Mouse (Mus musculus): ENCODE results near the gene Spock2. TPM values are rescaled to one million over a fixed set of nuclear protein-coding genes. Genes with fewer than 3 reads are reported as not detected.
"Not testable (repeated sequence)": the region's sequence is repeated elsewhere in the genome, so short reads cannot be mapped to it uniquely, and the experiment has no call there.

The Spock2 gene
- polyA plus RNA-seq, 1 experiment, result 0.11 TPM

GRCm38 (mm10) chr10:60138680-60139079, 32.7 kb downstream of the Spock2 start:
- no peak overlapping the region for H3K27ac ChIP-seq (ENCODE audit: insufficient read depth, low read depth, low read length)
- no peak for TF ChIP-seq CTCF (IDR thresholded peaks at IDR 0.05; ENCODE audit: low read depth, low read length)
- TF ChIP-seq POLR2A (IDR thresholded peaks at IDR 0.05; ENCODE audit: borderline replicate concordance, low read depth, low read length), result no peak

GRCm38 (mm10) chr10:60140751-60141150, 34.7 kb downstream of the Spock2 start:
- TF ChIP-seq POLR2A (IDR thresholded peaks at IDR 0.05; ENCODE audit: borderline replicate concordance, low read depth, low read length) (no peak), CTCF (IDR thresholded peaks at IDR 0.05; ENCODE audit: low read depth, low read length) (no peak)
- no peaks in the 10 kb centered on the region for H3K4me1 ChIP-seq (ENCODE audit: control insufficient read depth, insufficient read depth, low read length)

More at GRCm38 (mm10) chr10:60138680-60139079, 32.7 kb downstream of the Spock2 start:
- H3K4me1 ChIP-seq (ENCODE audit: control insufficient read depth, insufficient read depth, low read length), result no peaks in the 10 kb centered on the region
- no peak overlapping the region for H3K4me3 ChIP-seq (ENCODE audit: insufficient read depth, low read length)

GRCm38 (mm10) chr10:60141656-60142160, 35.7 kb downstream of the Spock2 start:
- no peaks in the 10 kb centered on the region for H3K4me1 ChIP-seq (ENCODE audit: control insufficient read depth, insufficient read depth, low read length)
- no peak overlapping the region for H3K27ac ChIP-seq (ENCODE audit: insufficient read depth, low read depth, low read length)
- no peak overlapping the region for H3K4me3 ChIP-seq (ENCODE audit: insufficient read depth, low read length)
- TF ChIP-seq CTCF (IDR thresholded peaks at IDR 0.05; ENCODE audit: low read depth, low read length) (no peak), POLR2A (IDR thresholded peaks at IDR 0.05; ENCODE audit: borderline replicate concordance, low read depth, low read length) (no peak)

More at GRCm38 (mm10) chr10:60140751-60141150, 34.7 kb downstream of the Spock2 start:
- H3K4me3 ChIP-seq (ENCODE audit: insufficient read depth, low read length), result no peak overlapping the region
- H3K27ac ChIP-seq (ENCODE audit: insufficient read depth, low read depth, low read length), result no peak overlapping the region

GRCm38 (mm10) chr10:60147510-60148047, 41.6 kb downstream of the Spock2 start:
- not testable (repeated sequence) for H3K4me1 ChIP-seq (ENCODE audit: control insufficient read depth, insufficient read depth, low read length); H3K4me3 ChIP-seq (ENCODE audit: insufficient read depth, low read length); H3K27ac ChIP-seq (ENCODE audit: insufficient read depth, low read depth, low read length)

GRCm38 (mm10) chr10:60148087-60148486, 42.1 kb downstream of the Spock2 start:
- Histone ChIP-seq H3K4me1 (ENCODE audit: control insufficient read depth, insufficient read depth, low read length) (no peaks in the 10 kb centered on the region), H3K4me3 (ENCODE audit: insufficient read depth, low read length) (no peak overlapping the region), H3K27ac (ENCODE audit: insufficient read depth, low read depth, low read length) (no peak overlapping the region)
- TF ChIP-seq POLR2A (IDR thresholded peaks at IDR 0.05; ENCODE audit: borderline replicate concordance, low read depth, low read length), result no peak
- peak; percentile 96 for TF ChIP-seq CTCF (IDR thresholded peaks at IDR 0.05; ENCODE audit: low read depth, low read length)

- Histone ChIP-seq H3K27ac (ENCODE audit: insufficient read depth, low read depth, low read length) (no peak overlapping the region), H3K4me3 (ENCODE audit: insufficient read depth, low read length) (no peak overlapping the region), H3K4me1 (ENCODE audit: control insufficient read depth, insufficient read depth, low read length) (no peaks in the 10 kb centered on the region)
- TF ChIP-seq CTCF (IDR thresholded peaks at IDR 0.05; ENCODE audit: low read depth, low read length) (no peak), POLR2A (IDR thresholded peaks at IDR 0.05; ENCODE audit: borderline replicate concordance, low read depth, low read length) (no peak)
These were observed 45.2 kb downstream of the Spock2 start for GRCm38 (mm10) chr10:60151107-60151663.

- Histone ChIP-seq H3K4me3 (ENCODE audit: insufficient read depth, low read length) (no peak overlapping the region), H3K27ac (ENCODE audit: insufficient read depth, low read depth, low read length) (no peak overlapping the region), H3K4me1 (ENCODE audit: control insufficient read depth, insufficient read depth, low read length) (no peaks in the 10 kb centered on the region)
- TF ChIP-seq POLR2A (IDR thresholded peaks at IDR 0.05; ENCODE audit: borderline replicate concordance, low read depth, low read length) (no peak), CTCF (IDR thresholded peaks at IDR 0.05; ENCODE audit: low read depth, low read length) (no peak)
These were observed 50.0 kb downstream of the Spock2 start for GRCm38 (mm10) chr10:60156016-60156415.

GRCm38 (mm10) chr10:60158144-60158543, 52.1 kb downstream of the Spock2 start:
- Histone ChIP-seq H3K27ac (ENCODE audit: insufficient read depth, low read depth, low read length) (no peak overlapping the region), H3K4me1 (ENCODE audit: control insufficient read depth, insufficient read depth, low read length) (no peaks in the 10 kb centered on the region), H3K4me3 (ENCODE audit: insufficient read depth, low read length) (no peak overlapping the region)
- TF ChIP-seq POLR2A (IDR thresholded peaks at IDR 0.05; ENCODE audit: borderline replicate concordance, low read depth, low read length), result no peak
- no peak for TF ChIP-seq CTCF (IDR thresholded peaks at IDR 0.05; ENCODE audit: low read depth, low read length)

- H3K27ac ChIP-seq (ENCODE audit: insufficient read depth, low read depth, low read length); H3K4me1 ChIP-seq (ENCODE audit: control insufficient read depth, insufficient read depth, low read length): not testable (repeated sequence)
These were observed 55.4 kb downstream of the Spock2 start for GRCm38 (mm10) chr10:60161397-60161796.

GRCm38 (mm10) chr10:60162184-60162972, 56.4 kb downstream of the Spock2 start:
- H3K27ac ChIP-seq (ENCODE audit: insufficient read depth, low read depth, low read length); H3K4me3 ChIP-seq (ENCODE audit: insufficient read depth, low read length); H3K4me1 ChIP-seq (ENCODE audit: control insufficient read depth, insufficient read depth, low read length): not testable (repeated sequence)

More at GRCm38 (mm10) chr10:60161397-60161796, 55.4 kb downstream of the Spock2 start:
- not testable (repeated sequence) for H3K4me3 ChIP-seq (ENCODE audit: insufficient read depth, low read length)

Data from bone marrow macrophage, adult 2 months (primary cell).